Mouse (Mus musculus): ENCODE data around the gene Dhx40. TPM values are rescaled to one million over a fixed set of nuclear protein-coding genes. Genes with fewer than 3 reads are reported as not detected.

Dhx40 gene
- polyA plus RNA-seq, 1 experiment from 2014 or later: 38.4 TPM

DNA sequence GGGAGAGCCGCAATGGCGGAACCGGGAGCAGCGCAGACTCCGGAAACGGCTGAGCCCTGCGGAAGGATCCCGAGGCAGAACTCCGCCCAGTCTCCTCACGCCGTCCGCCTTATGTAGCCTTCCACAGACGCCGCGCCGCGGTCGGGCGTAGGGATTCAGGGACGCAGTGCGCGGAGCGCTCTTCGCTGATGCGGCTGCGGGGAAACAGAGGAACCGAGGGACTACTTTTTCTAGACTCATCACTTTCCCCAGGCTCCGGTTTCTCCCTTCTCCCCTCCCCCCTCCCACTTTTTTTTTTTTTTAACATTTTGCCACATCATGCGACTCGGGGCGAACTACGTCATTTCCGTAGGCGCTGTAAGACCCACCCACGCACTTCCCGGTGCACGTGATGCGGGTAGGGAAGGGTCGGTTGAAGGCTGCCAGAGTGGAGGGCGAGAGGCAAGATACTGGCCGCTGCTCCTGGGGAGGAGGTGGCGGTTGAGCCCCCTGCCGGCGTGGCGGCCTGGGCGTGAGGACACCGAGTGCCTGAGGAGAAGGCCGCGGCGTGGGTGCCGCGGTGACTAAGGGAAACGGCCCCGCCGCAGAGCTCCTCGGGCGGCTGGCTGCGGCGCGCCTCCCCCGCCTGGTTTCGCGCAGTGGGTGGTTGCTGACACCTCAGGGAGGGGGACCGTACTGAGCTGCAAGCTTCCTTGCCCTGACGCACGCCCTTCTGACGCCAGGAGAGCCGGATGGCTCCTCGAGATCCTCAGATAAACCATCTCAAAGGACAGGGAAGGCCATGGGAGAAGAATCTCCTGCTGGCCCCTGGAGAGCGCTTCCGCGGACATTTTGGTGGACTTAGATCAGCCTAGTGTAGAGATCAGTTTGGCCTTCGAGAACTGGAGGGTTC is 49.8 kb downstream of the Dhx40 start, which contains the start of gene Cltc:
Gene Cltc, minus strand, starts transcription at position 86 of the 892 bp plus-strand sequence.
- H3K27ac ChIP-seq (ENCODE audit: low read length): peak within 1 kb of the TSS; percentile 98
- peak within 1 kb of the TSS; percentile 100 for H3K4me3 ChIP-seq (ENCODE audit: low read length)
- no peaks in the 10 kb centered on the region for H3K27me3 ChIP-seq (ENCODE audit: insufficient read depth, low read length)
- peaks cover 29% of the 10 kb centered on the region for H3K4me1 ChIP-seq (ENCODE audit: insufficient read depth, low read length)
- H3K4me2 ChIP-seq (replicated peaks; ENCODE audit: low read depth, low read length): peak within 1 kb of the TSS; percentile 79
- under 1% methylated on average over 72 of the region's 73 CpGs for WGBS
- H3K9ac ChIP-seq (replicated peaks; ENCODE audit: low read length): peak within 1 kb of the TSS; percentile 98
- no peaks in the 10 kb centered on the region for H3K9me3 ChIP-seq (ENCODE audit: low read length)
- no peaks in the 10 kb centered on the region for H3K36me3 ChIP-seq (ENCODE audit: insufficient read depth, low read length)
- ATAC-seq (ENCODE audit: low FRiP score, low TSS enrichment): peak; percentile 96

DNA sequence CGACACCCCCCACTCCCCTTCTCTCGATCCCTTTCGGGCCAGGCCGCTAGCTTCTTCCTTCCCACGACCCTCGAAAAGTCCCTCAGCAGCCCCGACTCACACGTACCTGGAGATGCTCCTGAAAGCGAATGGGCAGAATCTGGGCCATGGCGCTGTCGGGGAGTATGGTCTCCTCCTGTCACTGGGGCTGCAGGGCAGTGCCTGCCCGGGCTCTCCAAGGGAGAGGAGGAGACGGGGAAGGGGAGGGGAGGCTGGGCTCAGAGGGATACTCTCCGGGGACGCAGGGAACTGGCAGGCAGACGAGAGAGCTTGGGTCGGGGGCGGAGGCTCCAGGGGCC is 50.4 kb downstream of the Dhx40 start:
- no peaks in the 10 kb centered on the region for H3K9me3 ChIP-seq (ENCODE audit: low read length)
- H3K36me3 ChIP-seq (ENCODE audit: insufficient read depth, low read length): no peaks in the 10 kb centered on the region
- peak overlapping the region; percentile 98 for H3K9ac ChIP-seq (replicated peaks; ENCODE audit: low read length)
- peaks cover 30% of the 10 kb centered on the region for H3K4me1 ChIP-seq (ENCODE audit: insufficient read depth, low read length)
- H3K27me3 ChIP-seq (ENCODE audit: insufficient read depth, low read length): no peaks in the 10 kb centered on the region
- 0% methylated on average over 18 of the region's 18 CpGs for WGBS
- peak overlapping the region; percentile 73 for H3K4me2 ChIP-seq (replicated peaks; ENCODE audit: low read depth, low read length)
- no peak for ATAC-seq (ENCODE audit: low FRiP score, low TSS enrichment)
- peak overlapping the region; percentile 98 for H3K27ac ChIP-seq (ENCODE audit: low read length)
- H3K4me3 ChIP-seq (ENCODE audit: low read length): peak overlapping the region; percentile 100

DNA sequence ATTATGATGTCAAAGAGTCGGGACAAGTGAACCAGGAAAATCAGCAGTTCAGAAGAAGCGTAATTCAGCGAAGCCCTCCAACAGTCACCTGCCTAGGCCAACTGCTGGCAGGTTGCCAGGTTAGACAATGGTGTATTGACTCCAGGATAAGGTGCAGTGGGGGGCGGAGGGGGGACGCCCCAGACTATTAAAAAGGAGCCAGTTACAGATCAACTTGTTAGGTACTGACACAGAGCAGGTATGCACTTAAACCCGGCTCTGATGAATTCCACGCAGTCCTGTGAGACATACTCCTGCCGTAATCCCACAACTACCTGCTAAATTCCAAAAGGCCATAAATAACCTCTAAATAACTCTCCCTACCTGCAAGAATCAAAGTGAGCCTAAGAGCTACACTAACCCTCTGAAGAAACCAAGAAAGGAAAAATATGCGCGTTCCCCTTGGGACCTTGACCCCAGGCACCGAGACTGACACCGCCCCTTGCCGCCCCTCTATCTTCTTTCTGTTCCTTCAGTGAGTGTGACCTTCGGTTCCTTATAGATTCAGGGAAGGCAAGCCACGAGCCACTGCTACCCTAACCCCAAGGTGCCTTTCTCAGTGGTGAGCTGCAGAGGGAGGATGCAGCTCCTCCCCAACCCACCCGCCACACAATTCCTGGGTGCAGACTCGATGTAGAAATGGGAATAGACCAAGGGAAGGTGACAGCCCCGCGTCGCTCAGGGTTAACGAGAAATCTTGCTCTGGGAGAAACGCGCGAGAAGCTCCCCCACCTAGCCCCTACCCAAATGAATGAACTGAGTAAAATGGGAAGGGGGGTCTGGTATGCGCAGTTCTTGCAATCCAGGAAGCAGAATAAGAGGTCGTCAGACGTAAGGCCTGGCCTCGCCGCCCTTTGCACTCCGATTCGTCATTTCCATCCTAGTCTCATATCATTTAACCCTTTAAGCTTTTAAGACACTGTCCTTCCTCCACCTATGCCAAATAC is 51.1 kb downstream of the Dhx40 start:
- Histone ChIP-seq H3K4me1 (ENCODE audit: insufficient read depth, low read length) (peaks cover 32% of the 10 kb centered on the region), H3K27me3 (ENCODE audit: insufficient read depth, low read length) (no peaks in the 10 kb centered on the region), H3K4me2 (replicated peaks; ENCODE audit: low read depth, low read length) (peak overlapping the region; percentile 73), H3K9ac (replicated peaks; ENCODE audit: low read length) (peak overlapping the region; percentile 98), H3K36me3 (ENCODE audit: insufficient read depth, low read length) (no peaks in the 10 kb centered on the region), H3K4me3 (ENCODE audit: low read length) (peak overlapping the region; percentile 100), H3K27ac (ENCODE audit: low read length) (peak overlapping the region; percentile 98), H3K9me3 (ENCODE audit: low read length) (no peaks in the 10 kb centered on the region)
- WGBS: under 1% methylated on average over 31 of the region's 31 CpGs
- peak; percentile 1; the same call in 1 of the 2 replicates for ATAC-seq (ENCODE audit: low FRiP score, low TSS enrichment)

DNA sequence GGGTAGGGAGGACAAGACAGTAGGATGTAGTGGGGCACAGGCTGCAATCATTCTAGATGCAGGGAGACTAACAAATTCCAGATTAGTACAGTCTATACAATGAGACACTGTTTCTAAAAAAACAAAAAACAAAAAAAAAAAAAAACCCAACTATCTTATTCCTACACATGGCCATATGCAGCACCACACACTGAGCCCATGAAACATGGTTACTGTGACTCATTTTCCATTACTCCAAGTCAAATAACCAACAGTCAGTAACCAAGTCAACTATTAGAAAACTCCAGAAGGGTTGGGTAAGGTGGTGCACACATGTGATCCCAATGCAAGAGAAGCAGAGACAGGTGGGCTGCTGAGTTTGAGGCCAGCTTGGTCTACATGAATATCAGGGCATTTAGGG is 55.1 kb downstream of the Dhx40 start:
- Histone ChIP-seq H3K4me3 (ENCODE audit: low read length) (no peak overlapping the region), H3K27me3 (ENCODE audit: insufficient read depth, low read length) (no peaks in the 10 kb centered on the region), H3K4me1 (ENCODE audit: insufficient read depth, low read length) (peaks cover 38% of the 10 kb centered on the region), H3K36me3 (ENCODE audit: insufficient read depth, low read length) (no peaks in the 10 kb centered on the region), H3K4me2 (replicated peaks; ENCODE audit: low read depth, low read length) (no peak overlapping the region), H3K9me3 (ENCODE audit: low read length) (no peaks in the 10 kb centered on the region), H3K9ac (replicated peaks; ENCODE audit: low read length) (no peak overlapping the region), H3K27ac (ENCODE audit: low read length) (no peak overlapping the region)
- no peak for ATAC-seq (ENCODE audit: low FRiP score, low TSS enrichment)

DNA sequence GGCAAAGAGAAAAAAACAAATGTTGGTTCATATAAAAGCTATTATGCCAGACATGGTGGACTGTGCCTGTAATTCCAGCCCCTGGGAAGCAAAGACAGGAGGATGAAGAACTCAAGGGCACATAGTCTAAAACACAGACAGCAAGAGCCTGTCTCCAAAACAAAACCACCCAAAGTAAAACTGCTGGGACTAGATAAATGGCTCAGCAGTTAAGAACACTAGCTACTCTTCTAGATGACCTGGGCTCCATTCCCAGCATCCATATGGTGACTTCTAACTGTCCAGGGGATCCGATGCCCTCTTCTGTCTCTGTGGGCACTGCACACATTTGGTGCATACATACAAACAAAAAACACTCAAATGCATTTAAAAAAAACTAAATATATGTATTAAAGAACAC is 56.5 kb downstream of the Dhx40 start:
- Histone ChIP-seq H3K4me1 (ENCODE audit: insufficient read depth, low read length) (peaks cover 43% of the 10 kb centered on the region), H3K4me2 (replicated peaks; ENCODE audit: low read depth, low read length) (no peak overlapping the region), H3K9ac (replicated peaks; ENCODE audit: low read length) (no peak overlapping the region), H3K4me3 (ENCODE audit: low read length) (no peak overlapping the region), H3K9me3 (ENCODE audit: low read length) (no peaks in the 10 kb centered on the region), H3K36me3 (ENCODE audit: insufficient read depth, low read length) (no peaks in the 10 kb centered on the region), H3K27ac (ENCODE audit: low read length) (no peak overlapping the region), H3K27me3 (ENCODE audit: insufficient read depth, low read length) (no peaks in the 10 kb centered on the region)
- ATAC-seq (ENCODE audit: low FRiP score, low TSS enrichment): no peak
- WGBS: 100% methylated on average over 1 of the region's 1 CpGs

DNA sequence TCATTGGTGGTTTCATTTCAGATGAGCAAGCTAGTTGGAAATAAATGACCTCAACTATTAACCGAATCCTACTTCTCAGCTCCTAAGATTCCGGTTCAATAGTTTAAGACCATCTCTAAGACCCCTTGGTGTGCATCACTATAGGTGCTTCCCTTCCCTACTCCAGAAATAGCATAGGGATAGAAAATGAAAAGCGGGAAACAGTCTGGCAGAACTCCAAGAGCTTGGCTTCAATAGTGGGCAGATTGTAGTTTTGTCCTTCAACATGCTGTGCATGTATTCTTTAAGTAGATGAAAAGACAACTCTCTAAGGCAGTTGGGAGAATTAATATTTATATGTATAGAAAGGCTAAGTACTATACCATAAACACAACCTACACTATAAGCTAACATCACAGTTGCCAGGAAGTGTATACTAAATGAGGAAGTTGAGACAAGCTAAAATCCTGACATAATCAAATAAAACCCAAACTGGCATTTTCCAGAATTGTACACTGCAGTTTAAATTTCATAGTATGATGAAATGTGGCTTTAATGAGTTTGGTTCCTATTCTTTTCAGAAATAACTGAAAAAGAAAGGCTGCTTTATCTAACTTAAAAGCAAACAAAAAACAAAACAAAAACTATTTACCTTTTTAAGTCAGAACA is 57.6 kb downstream of the Dhx40 start:
- Histone ChIP-seq H3K27ac (ENCODE audit: low read length) (0 out of 2 replicates have a peak overlapping the region, but pooled peaks have one; percentile 34), H3K9ac (replicated peaks; ENCODE audit: low read length) (no peak overlapping the region), H3K4me2 (replicated peaks; ENCODE audit: low read depth, low read length) (0 out of 2 replicates have a peak overlapping the region, but pooled peaks have one; percentile 21), H3K27me3 (ENCODE audit: insufficient read depth, low read length) (no peaks in the 10 kb centered on the region), H3K9me3 (ENCODE audit: low read length) (no peaks in the 10 kb centered on the region), H3K4me3 (ENCODE audit: low read length) (no peak overlapping the region), H3K4me1 (ENCODE audit: insufficient read depth, low read length) (peaks cover 46% of the 10 kb centered on the region), H3K36me3 (ENCODE audit: insufficient read depth, low read length) (no peaks in the 10 kb centered on the region)
- no peak for ATAC-seq (ENCODE audit: low FRiP score, low TSS enrichment)
- WGBS: 74% methylated on average over 3 of the region's 3 CpGs

DNA sequence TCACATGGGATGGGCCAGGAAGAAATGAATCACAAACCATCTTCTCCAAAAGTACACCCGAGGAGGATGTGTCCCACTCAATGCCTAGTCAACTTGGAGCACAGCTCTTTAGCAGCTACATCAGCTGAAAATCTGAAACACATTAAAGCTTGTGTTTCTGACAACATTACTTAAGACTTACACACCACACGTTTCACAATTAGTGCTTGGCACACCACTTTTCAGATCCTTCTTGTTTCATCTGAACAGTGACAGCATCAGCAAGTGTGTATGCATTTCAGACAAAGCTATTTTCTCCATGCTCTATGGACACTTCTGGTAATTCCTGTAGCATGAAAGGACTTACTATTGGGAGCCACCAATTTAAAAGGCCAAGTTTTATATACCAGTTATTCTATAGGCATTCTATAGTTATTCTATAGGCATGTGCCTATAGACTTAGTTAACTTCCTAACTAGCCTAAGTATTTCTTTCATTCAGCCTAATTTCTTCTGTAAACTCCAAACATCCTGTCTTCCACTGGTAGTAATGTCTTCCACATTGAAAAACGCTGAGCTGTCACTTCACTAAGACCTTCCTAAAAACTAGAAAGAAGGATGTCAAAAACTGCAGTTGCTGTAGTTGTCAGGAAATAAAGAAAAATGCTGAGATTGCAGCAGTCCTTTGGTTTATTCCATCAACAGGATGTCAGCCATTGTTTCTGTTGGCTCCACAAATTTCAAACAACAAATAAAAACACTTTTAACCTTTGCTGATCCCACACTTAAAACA is 61.7 kb downstream of the Dhx40 start:
- Histone ChIP-seq H3K27me3 (ENCODE audit: insufficient read depth, low read length) (no peaks in the 10 kb centered on the region), H3K9me3 (ENCODE audit: low read length) (no peaks in the 10 kb centered on the region), H3K27ac (ENCODE audit: low read length) (0 out of 2 replicates have a peak overlapping the region, but pooled peaks have one; percentile 18), H3K4me1 (ENCODE audit: insufficient read depth, low read length) (peaks cover 35% of the 10 kb centered on the region), H3K9ac (replicated peaks; ENCODE audit: low read length) (no peak overlapping the region), H3K4me2 (replicated peaks; ENCODE audit: low read depth, low read length) (no peak overlapping the region), H3K4me3 (ENCODE audit: low read length) (no peak overlapping the region), H3K36me3 (ENCODE audit: insufficient read depth, low read length) (no peaks in the 10 kb centered on the region)
- WGBS: 57% methylated on average over 3 of the region's 3 CpGs
- ATAC-seq (ENCODE audit: low FRiP score, low TSS enrichment): no peak

DNA sequence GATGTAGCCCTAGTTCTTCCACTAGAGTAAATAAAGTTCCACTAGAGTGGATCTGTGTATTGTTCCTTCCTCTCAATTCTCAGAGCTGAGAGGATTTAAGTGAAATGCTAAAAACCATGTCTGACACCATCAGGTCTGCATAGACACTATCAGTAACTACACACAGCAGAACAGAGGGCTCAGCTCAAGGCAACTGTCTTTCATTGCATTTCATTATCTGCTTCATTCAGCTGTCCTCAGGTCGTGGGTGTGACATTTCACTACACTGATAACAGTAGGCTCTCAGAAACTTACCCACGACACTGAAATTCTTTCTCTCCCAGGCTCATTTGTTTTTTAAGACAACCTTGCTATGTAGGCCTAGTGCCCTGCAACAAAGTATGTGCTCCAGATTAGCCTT is 64.9 kb downstream of the Dhx40 start:
- no peak for ATAC-seq (ENCODE audit: low FRiP score, low TSS enrichment)
- Histone ChIP-seq H3K4me2 (replicated peaks; ENCODE audit: low read depth, low read length) (no peak overlapping the region), H3K9me3 (ENCODE audit: low read length) (no peaks in the 10 kb centered on the region), H3K36me3 (ENCODE audit: insufficient read depth, low read length) (no peaks in the 10 kb centered on the region), H3K9ac (replicated peaks; ENCODE audit: low read length) (no peak overlapping the region), H3K4me3 (ENCODE audit: low read length) (no peak overlapping the region), H3K27ac (ENCODE audit: low read length) (no peak overlapping the region), H3K27me3 (ENCODE audit: insufficient read depth, low read length) (no peaks in the 10 kb centered on the region), H3K4me1 (ENCODE audit: insufficient read depth, low read length) (peaks cover 24% of the 10 kb centered on the region)
- WGBS: 55% methylated on average over 2 of the region's 2 CpGs

DNA sequence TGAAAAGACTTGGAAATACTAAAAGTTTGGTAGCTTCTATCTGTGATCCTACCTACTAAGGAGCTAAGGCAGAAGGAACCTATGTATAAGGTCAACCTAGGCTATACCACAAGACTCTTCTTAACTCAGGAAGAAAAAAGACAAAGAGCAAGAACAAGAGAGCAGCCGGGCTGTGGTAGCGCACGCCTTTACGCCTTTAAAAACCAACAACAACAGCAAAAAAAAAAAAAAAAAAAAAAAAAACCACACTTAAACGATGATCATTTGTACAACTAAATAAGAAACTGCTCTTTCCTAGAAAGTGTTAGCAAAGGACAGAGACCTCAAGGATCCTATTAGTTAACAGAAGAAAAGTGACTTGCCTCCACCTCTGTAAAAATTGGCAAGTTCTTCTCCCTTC is 66.0 kb downstream of the Dhx40 start:
- Histone ChIP-seq H3K4me1 (ENCODE audit: insufficient read depth, low read length) (peaks cover 28% of the 10 kb centered on the region), H3K9me3 (ENCODE audit: low read length) (no peaks in the 10 kb centered on the region), H3K27ac (ENCODE audit: low read length) (no peak overlapping the region), H3K4me2 (replicated peaks; ENCODE audit: low read depth, low read length) (no peak overlapping the region), H3K27me3 (ENCODE audit: insufficient read depth, low read length) (no peaks in the 10 kb centered on the region), H3K36me3 (ENCODE audit: insufficient read depth, low read length) (no peaks in the 10 kb centered on the region), H3K4me3 (ENCODE audit: low read length) (no peak overlapping the region), H3K9ac (replicated peaks; ENCODE audit: low read length) (no peak overlapping the region)
- WGBS: 99% methylated on average over 5 of the region's 5 CpGs
- ATAC-seq (ENCODE audit: low FRiP score, low TSS enrichment): no peak
